Mouse (Mus musculus) ES-Bruce4 (cell line): ENCODE measurements at regions not wholly inside any gene's neighbourhood (a gene's known extent, or its start where the extent isn't known, plus 50 kb on each side); places are given as distances from the start of the nearest gene placed in this dataset.

Experiments used
- CTCF ChIP-seq: IDR thresholded peaks from one replicate; pipeline ENCODE4 v1.8.1; 2011; ENCODE audit warnings: low read depth, low read length
- EP300 ChIP-seq: IDR thresholded peaks from 2 replicates; pipeline ENCODE4 v1.6.1; 2011; ENCODE audit warnings: low read depth, low read length; ENCODE audit not compliant: insufficient read depth
- POLR2A ChIP-seq: IDR thresholded peaks from one replicate; pipeline ENCODE4 v1.8.1; 2011; ENCODE audit warnings: low read length; ENCODE audit not compliant: insufficient read depth

GRCm38 (mm10) chr17:84118271-84118670, 69.5 kb downstream of the Zfp36l2 start:
- TF ChIP-seq CTCF (no peak), EP300 (no peak), POLR2A (no peak)
